Mouse (Mus musculus): Measurements from ENCODE around the gene Hist1h3d. TPM values are rescaled to one million over a fixed set of nuclear protein-coding genes. Genes with fewer than 3 reads are reported as not detected.

The Hist1h3d gene
- total RNA-seq (2023) = 3.4 TPM

DNA sequence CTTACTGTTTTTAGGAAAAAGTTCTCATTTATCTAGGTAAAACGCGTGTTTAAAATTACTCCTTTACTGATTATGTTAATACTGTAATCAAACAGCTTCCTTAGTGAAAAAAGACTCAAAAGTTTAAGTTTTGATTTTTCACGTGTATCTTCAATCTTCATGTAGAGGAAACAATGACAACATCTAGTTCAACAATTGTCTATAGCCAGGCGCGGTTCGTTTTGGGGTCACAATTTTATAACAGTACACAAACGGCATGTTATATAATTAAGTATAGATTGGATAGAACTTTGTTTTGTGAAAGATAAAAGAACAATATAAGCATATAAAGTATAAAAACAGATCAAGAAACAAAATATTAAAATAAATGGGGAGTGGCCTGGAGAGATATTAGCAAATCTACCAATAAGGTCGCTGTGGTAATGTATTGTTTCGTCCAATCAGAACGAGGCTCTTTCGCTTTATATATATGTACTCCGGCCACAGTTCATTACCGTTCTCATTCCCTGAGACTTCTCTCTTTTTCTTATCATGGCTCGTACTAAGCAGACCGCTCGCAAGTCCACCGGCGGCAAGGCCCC is at the start of gene Hist1h3d:
Gene Hist1h3d (plus strand): TSS at position 493 of the 581 bp plus-strand sequence.

DNA sequence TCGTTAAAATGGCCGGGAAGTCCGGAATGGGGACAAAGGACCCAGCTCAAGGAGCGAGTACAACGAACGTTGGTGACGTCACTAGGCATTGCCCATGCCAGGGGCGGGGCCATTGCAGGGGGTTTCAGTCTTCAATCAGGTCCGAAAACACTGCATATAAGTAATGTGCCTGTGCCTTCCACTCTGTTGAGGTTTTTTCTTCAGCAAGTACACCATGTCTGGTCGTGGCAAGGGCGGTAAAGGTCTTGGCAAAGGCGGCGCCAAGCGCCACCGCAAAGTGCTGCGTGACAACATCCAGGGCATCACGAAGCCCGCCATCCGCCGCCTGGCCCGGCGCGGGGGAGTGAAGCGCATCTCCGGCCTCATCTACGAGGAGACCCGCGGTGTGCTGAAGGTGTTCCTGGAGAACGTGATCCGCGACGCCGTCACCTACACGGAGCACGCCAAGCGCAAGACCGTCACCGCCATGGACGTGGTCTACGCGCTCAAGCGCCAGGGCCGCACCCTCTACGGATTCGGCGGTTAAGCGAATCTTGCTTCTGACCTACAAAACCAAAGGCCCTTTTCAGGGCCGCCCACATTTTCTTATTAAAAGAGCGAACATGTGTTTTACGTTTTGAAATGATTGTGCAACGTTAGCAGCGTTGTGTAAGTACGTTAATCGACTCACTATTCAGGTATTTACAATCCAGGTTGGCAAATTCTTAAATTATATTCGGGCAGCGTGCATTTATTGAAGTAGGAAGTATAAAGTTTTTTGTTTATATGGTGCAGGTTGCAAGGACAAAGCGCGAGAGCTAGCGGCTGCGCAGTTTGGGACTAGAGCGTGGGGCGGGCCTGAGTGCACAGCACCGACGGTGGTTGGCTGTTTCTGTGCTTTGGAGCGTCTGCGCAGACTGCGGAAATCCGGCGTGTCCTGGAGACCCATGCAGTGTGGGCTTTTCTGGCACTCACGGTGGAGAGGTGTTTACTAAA is 44.4 kb upstream of the Hist1h3d start, which contains the start of gene Hist1h4h:
Gene Hist1h4h (plus strand): TSS at position 150 of the 975 bp plus-strand sequence.

DNA sequence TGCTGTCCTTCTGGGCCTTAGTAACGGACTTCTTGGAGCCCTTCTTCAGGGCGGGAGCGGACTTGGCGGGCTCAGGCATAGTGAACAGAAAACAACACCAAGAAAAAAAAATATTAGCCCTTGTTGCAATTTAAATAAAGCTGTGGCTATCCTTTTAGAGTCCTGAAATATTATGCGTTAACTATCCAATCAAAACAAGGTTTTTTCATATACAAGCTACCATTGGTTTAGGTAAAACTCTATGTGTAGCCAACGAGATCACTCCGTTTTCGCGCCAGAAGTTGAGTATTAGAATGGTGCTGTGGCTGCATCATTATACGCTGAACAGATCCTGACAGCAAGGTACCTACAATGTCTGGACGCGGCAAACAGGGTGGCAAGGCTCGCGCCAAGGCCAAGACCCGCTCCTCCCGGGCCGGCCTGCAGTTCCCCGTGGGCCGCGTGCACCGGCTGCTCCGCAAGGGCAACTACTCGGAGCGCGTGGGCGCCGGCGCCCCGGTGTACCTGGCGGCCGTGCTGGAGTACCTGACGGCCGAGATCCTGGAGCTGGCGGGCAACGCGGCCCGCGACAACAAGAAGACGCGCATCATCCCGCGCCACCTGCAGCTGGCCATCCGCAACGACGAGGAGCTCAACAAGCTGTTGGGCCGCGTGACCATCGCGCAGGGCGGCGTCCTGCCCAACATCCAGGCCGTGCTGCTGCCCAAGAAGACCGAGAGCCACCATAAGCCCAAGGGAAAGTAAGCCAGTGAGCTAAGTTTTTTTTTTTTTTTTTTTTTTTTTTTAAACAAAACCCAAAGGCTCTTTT is 41.8 kb upstream of the Hist1h3d start, which contains the start of gene Hist1h2af:
Gene Hist1h2af (plus strand): TSS at position 347 of the 808 bp plus-strand sequence.

DNA sequence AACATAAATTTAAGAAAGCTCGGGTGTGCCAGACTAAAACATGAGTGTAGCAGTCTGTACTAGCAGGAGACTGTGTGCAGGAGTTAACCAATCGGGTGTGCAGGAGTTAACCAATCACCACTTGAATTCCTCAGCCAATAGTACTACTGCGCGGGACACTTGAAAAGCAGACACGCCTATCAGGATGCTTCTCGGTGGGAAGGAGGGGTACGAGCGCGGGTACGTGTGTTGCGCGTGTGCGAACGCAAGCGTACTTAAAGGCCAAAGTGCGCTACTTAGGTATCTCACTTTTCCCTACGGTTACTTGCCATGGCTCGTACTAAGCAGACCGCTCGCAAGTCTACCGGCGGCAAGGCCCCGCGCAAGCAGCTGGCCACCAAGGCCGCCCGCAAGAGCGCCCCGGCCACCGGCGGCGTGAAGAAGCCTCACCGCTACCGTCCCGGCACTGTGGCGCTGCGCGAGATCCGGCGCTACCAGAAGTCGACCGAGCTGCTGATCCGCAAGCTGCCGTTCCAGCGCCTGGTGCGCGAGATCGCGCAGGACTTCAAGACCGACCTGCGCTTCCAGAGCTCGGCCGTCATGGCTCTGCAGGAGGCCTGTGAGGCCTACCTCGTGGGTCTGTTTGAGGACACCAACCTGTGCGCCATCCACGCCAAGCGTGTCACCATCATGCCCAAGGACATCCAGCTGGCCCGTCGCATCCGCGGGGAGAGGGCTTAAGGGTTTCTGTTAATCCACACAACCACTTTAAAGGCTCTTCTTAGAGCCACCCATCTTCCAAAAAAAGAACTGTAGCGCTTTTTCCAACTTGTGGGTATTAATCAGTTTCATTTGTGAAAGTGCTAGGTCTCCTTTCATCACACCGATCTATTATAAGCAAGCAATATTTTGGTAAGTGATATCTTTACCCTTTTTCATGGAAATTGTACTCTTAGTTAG is 40.2 kb upstream of the Hist1h3d start, which contains the start of gene Hist1h3g:
Gene Hist1h3g (plus strand): TSS at position 286 of the 939 bp plus-strand sequence.

DNA sequence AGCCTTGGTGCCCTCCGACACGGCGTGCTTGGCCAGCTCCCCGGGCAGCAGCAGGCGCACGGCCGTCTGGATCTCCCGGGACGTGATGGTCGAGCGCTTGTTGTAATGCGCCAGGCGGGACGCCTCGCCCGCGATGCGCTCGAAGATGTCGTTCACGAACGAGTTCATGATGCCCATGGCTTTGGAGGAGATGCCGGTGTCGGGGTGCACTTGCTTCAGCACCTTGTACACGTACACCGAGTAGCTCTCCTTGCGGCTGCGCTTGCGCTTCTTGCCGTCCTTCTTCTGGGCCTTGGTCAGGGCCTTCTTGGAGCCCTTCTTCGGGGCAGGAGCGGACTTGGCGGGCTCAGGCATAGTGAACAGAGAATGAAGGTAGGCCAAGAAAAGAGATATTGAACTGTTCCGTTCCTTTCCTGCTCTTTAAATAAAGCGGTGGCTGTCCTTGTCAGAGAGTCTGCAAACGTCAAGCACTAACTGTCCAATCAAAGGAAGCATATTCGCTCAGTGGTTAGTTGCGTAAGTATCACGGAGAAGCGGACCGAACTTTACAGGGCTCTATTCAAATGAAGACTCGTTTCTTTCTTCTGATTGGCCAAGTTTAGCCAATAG is 32.5 kb upstream of the Hist1h3d start, which contains the start of gene Hist1h2bh:
Gene Hist1h2bh (minus strand): TSS at position 394 of the 609 bp plus-strand sequence.

DNA sequence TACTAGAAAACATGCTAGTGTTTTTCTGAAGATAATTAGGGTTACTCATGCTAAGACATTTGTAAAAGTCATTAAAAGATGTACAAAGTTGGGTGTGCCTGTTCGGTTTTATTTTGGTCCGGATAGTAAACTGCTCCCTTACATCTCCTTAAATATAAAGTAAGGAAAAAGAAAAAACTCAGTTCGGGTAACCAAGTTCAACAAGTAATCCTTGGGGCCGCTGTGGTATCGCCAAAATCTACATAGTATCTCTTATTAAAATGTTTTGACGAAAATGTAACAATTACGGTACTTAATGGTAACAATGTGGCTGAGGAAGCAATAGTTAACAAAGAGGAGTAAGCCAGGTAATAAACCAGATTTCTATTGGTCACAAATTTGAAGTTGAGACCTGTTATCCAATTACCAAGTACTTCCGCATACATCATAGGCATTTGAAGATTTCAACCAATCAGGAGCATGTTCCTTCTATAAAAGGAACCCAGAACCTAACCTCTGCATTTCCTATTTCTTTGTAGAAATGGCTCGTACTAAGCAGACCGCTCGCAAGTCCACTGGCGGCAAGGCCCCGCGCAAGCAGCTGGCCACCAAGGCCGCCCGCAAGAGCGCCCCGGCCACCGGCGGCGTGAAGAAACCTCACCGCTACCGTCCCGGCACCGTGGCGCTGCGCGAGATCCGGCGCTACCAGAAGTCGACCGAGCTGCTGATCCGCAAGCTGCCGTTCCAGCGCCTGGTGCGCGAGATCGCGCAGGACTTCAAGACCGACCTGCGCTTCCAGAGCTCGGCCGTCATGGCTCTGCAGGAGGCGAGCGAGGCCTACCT is 31.4 kb upstream of the Hist1h3d start, which contains the start of gene Hist1h3f:
Gene Hist1h3f (plus strand): TSS at position 88 of the 822 bp plus-strand sequence.

DNA sequence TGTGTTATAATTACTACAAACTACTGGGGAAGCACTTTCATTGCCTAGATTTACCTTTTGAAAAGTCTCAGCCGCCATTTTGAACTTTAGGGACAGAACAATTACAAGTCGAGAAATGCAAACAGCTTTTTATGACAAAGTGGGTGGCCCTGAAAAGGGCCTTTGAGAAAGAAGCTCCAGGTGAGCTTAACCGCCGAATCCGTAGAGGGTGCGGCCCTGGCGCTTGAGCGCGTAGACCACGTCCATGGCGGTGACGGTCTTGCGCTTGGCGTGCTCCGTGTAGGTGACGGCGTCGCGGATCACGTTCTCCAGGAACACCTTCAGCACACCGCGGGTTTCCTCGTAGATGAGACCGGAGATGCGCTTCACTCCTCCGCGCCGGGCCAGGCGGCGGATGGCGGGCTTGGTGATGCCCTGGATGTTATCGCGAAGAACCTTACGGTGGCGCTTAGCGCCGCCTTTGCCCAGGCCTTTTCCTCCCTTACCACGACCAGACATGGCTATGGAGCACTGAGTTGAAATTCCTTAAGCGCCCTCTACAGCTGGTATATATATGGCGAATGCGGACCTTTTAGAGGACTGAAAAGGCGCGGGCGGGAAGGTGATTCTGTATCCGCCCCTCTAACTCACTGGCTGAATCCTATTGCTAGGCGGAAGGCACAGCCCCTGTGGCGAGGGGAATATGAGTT is 24.3 kb upstream of the Hist1h3d start, which contains the start of gene Hist1h4f:
Gene Hist1h4f (minus strand): TSS at position 503 of the 689 bp plus-strand sequence.

DNA sequence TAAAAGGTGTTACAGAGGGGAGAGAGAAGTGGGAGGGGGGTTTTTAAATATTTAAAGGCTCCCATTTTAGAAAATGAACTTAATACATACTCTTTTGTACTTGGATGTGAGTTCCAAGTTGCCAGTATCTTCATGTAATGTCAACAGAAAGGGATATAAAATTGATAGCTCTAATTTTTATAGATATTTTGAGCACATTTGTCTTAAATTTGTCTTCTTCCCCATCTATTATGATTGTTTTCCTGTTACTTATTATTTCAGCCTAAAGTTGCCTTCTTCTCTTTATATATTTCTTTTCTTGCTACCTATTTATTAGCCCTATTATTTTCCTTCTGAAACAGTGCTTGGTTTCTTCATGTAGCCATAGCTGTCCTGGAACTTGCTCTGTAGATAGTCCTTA is 22.6 kb upstream of the Hist1h3d start, which contains the start of gene Hist1h1d:
Gene Hist1h1d (plus strand): TSS at position 301 of the 400 bp plus-strand sequence.

DNA sequence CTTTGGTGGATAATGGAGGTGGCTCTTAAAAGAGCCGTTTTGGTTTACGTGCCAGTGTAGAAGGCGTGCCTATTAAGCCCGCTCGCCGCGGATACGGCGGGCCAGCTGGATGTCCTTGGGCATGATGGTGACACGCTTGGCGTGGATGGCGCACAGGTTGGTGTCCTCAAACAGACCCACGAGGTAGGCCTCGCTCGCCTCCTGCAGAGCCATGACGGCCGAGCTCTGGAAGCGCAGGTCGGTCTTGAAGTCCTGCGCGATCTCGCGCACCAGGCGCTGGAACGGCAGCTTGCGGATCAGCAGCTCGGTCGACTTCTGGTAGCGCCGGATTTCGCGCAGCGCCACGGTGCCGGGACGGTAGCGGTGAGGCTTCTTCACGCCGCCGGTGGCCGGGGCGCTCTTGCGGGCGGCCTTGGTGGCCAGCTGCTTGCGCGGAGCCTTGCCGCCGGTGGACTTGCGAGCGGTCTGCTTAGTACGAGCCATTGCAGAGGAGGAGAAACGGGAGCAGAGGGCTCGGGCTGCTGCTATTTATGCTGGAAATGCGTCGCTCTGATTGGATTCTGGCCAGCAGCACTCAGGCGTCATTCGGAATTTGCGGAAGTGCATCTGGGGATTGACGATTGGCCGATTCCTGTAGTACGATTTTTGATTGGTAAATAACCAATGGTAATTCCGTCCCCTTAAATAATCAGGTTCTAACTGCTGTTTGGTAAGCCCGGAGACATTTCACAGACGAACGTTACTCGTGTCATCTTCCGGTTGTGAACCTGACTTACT is 13.5 kb upstream of the Hist1h3d start, which contains the start of gene Hist1h3e:
Gene Hist1h3e (minus strand): TSS at position 487 of the 777 bp plus-strand sequence.

DNA sequence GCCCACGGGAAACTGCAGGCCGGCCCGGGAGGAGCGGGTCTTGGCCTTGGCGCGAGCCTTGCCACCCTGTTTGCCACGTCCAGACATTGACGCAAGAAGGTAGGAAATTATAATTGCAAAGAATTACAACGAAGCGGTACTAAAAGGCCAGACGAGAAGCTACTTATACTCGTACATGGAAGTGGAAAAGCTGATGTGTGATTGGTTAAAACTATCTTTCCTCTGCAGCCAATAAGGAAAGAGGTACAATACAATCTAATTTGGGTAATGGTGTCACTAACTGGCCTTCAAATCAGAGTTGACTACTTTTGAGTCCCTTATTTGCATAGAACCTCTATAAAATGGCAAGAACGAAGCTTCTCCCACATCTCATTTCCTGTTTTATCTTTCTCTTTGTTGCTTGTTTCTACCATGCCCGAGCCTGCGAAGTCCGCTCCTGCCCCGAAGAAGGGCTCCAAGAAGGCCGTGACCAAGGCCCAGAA is 4.5 kb upstream of the Hist1h3d start, which contains the start of the genes Hist1h2ae and Hist1h2bg:
Gene Hist1h2ae (minus strand): TSS at position 199 of the 482 bp plus-strand sequence.
Gene Hist1h2bg (plus strand): TSS at position 375 of the 482 bp plus-strand sequence.

DNA sequence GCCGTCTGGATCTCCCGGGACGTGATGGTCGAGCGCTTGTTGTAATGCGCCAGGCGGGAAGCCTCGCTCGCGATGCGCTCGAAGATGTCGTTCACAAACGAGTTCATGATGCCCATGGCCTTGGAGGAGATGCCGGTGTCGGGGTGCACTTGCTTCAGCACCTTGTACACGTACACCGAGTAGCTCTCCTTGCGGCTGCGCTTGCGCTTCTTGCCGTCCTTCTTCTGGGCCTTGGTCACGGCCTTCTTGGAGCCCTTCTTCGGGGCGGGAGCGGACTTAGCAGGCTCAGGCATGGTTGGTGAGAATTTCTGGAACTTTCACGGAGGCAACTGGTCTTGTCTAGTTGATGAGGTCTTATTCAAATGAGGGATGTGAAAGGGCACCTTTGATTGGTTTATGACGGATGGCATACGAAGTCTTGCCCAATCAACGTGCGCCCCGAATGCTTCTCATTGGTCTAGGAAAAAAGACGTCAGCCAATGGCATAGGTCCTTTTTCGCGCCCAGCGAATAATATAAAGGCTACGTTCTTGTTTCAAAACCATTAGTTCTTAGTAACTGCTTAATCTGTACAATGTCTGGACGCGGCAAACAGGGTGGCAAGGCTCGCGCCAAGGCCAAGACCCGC is 1.6 kb upstream of the Hist1h3d start, which contains the start of the genes Hist1h2bf and Hist1h2ad:
Gene Hist1h2bf (minus strand): TSS at position 299 of the 627 bp plus-strand sequence.
Gene Hist1h2ad (plus strand): TSS at position 484 of the 627 bp plus-strand sequence.

DNA sequence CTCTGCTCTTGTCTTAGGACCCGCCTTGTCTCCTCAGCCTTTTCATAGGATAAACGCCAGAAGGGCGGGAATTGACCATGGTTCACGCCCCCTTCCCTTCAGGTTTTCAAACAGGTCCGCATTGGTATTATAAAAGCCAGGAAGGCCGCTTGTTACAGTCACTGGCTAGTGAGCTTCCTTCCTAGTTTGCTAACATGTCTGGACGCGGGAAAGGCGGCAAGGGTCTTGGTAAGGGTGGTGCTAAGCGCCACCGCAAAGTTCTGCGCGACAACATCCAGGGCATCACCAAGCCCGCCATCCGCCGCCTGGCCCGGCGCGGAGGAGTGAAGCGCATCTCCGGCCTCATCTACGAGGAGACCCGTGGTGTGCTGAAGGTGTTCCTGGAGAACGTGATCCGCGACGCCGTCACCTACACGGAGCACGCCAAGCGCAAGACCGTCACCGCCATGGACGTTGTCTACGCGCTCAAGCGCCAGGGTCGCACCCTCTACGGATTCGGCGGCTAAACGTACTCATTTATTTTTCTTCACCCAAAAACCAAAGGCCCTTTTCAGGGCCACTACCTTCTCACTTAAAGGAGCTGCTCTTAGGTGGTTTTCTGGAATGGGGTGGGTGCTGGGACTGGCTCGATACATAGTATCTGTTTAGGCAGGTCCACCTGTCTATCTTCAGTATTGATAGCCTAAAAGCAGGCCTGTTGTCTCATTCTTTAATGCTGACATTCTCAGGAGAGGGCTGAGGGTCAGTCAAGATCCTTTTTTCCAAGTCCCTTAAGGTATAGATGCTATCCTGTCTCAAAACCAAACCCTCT is 6.0 kb downstream of the Hist1h3d start, which contains the start of gene Hist1h4d:
Gene Hist1h4d (plus strand): TSS at position 191 of the 811 bp plus-strand sequence.

DNA sequence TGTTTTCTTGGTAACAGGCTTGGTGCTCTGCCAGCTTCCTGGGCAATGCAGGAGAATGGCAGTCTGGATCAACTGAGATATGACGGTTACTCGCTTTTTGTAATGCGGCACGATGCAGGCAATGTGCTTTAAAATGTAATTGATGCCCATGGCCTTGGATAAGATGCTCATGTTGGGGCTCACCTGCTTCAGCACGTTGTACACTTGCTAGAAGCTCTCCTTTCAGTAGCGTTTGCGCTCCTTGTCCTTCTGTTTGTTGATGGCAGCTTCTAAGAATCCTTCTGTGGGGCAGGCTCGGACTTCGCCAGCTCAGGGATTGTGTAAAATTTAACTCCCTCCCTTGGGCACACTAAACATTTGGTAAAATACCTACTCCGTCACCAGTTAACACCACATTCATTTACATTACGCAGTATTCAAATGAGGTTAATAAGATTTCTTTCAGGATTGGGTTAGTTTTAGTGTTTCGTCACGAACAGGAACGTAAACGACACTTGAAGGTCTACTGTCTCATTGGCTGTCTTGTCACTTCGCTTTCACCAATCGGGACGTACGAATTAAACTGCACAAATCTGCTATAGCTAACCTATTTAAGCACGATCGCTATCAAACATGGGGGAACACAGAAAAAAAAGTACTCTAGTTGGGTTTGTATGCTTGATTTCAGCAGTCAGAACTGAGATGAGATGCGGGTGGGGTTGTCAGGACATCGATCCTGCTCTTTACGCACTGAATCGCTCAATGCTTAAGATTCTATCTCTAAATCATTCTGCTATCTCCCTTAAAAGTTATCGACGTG is 45.4 kb downstream of the Hist1h3d start, which contains the start of gene Hist1h2be:
Gene Hist1h2be (minus strand): TSS at position 392 of the 799 bp plus-strand sequence.

DNA sequence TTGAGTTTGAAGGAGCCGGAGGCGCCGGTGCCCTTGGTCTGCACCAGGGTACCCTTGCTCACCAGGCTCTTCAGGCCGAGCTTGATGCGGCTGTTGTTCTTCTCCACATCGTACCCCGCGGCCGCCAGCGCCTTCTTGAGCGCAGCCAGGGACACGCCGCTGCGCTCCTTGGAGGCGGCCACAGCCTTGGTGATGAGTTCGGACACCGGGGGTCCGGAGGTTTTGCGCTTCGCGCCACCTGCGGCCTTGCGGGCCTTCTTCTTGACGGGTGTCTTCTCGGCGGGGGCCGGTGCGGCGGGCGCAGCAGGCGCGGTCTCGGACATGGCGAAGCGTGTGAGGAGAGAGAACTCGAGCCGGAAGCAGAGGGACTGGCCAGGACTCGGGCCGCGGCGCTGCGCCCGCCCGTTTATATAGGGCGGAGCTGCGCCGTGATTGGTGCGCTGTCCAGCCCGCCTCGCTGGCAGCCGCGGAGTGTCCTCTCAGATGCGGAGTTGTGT is 46.7 kb downstream of the Hist1h3d start, which contains the start of gene Hist1h1e:
Gene Hist1h1e (minus strand): TSS at position 384 of the 497 bp plus-strand sequence.

Data from CD4-positive naive resting alpha-beta T cell, adult 76 days (primary cell).